Mouse (Mus musculus): ENCODE data around the gene Dusp15.

Gene Dusp15

GRCm38 (mm10) chr2:152930276-152930675 is 21.2 kb downstream of the Dusp15 start:
- no peak for DNase-seq

- no peak for DNase-seq
Measured at GRCm38 (mm10) chr2:152928988-152929370, 22.5 kb downstream of the Dusp15 start.

GRCm38 (mm10) chr2:152928219-152928987 is 23.1 kb downstream of the Dusp15 start:
- DNase-seq = no peak

- DNase-seq = no peak
Measured at GRCm38 (mm10) chr2:152927371-152927770, 24.1 kb downstream of the Dusp15 start.

- DNase-seq = no peak
Measured at GRCm38 (mm10) chr2:152926896-152927295, 24.6 kb downstream of the Dusp15 start.

GRCm38 (mm10) chr2:152925189-152925872 is 26.2 kb downstream of the Dusp15 start:
- DNase-seq = no peak

- DNase-seq = no peak
Measured at GRCm38 (mm10) chr2:152924543-152924942, 27.0 kb downstream of the Dusp15 start.

- DNase-seq = no peak
Measured at GRCm38 (mm10) chr2:152924128-152924527, 27.4 kb downstream of the Dusp15 start.

- no peak for DNase-seq
Measured at GRCm38 (mm10) chr2:152923621-152924020, 27.9 kb downstream of the Dusp15 start.

GRCm38 (mm10) chr2:152922376-152922775 is 29.1 kb downstream of the Dusp15 start:
- DNase-seq = no peak

- no peak for DNase-seq
Measured at GRCm38 (mm10) chr2:152917671-152918070, 33.8 kb downstream of the Dusp15 start.

- DNase-seq = no peak
Measured at GRCm38 (mm10) chr2:152916111-152916510, 35.4 kb downstream of the Dusp15 start.

GRCm38 (mm10) chr2:152915453-152915852 is 36.0 kb downstream of the Dusp15 start:
- no peak for DNase-seq

- peak; percentile 87 for DNase-seq
Measured at GRCm38 (mm10) chr2:152914310-152915120, 37.0 kb downstream of the Dusp15 start.

- DNase-seq = no peak
Measured at GRCm38 (mm10) chr2:152913471-152913870, 38.0 kb downstream of the Dusp15 start.

GRCm38 (mm10) chr2:152911432-152911831 is 40.1 kb downstream of the Dusp15 start:
- DNase-seq = no peak

- no peak for DNase-seq
Measured at GRCm38 (mm10) chr2:152911031-152911430, 40.5 kb downstream of the Dusp15 start, which contains the start of gene Mylk2. Mylk2 (plus strand) TSS chr2:152911352.

GRCm38 (mm10) chr2:152909848-152910247 is 41.6 kb downstream of the Dusp15 start:
- DNase-seq = no peak

GRCm38 (mm10) chr2:152907114-152907943 is 44.2 kb downstream of the Dusp15 start:
- DNase-seq = no peak

GRCm38 (mm10) chr2:152906274-152907037 is 45.0 kb downstream of the Dusp15 start:
- DNase-seq = no peak

- no peak for DNase-seq
Measured at GRCm38 (mm10) chr2:152905036-152905829, 46.3 kb downstream of the Dusp15 start.

All from right cerebral cortex, postnatal 25 days (tissue).